Mouse (Mus musculus) brain, embryonic 18.5 days (tissue): ENCODE measurements around the gene Farsa.
"Not testable (repeated sequence)": the region's sequence is repeated elsewhere in the genome, so short reads cannot be mapped to it uniquely, and the experiment has no call there.

Experiments used
- DNase-seq: peaks from one replicate; pipeline ENCODE4 v3.0.0-alpha.2; 2012; ENCODE audit warnings: low read depth, low spot score

Gene Farsa

DNA sequence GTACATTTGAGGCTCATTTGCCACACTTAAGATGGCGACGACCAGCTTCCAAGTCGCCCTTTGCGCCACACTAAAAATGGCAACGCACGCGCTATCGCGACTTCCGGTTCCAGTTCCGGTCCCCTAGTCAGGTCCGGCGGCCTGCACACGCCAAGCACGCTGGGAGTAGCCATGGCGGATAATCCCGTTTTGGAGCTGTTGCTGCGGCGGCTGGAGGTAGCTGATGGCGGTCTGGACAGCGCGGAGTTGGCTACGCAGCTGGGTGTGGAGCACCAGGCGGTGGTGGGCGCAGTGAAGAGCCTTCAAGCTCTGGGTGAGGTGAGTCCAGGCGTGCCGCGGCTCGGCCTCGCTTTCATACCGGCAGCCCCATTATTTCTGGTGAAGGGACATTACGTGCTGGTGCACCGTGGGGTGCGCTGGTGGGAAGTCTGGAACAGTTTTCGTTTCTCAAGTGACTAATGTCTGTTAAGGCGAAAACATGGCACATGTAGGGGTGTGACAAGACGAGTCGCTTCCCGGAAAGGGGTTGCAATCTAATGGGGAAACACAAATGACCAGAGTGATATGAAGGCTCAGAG is at the start of gene Farsa:
Gene Farsa, plus strand, starts transcription at position 126 of the 578 bp plus-strand sequence.
- peak; percentile 80 for DNase-seq

DNA sequence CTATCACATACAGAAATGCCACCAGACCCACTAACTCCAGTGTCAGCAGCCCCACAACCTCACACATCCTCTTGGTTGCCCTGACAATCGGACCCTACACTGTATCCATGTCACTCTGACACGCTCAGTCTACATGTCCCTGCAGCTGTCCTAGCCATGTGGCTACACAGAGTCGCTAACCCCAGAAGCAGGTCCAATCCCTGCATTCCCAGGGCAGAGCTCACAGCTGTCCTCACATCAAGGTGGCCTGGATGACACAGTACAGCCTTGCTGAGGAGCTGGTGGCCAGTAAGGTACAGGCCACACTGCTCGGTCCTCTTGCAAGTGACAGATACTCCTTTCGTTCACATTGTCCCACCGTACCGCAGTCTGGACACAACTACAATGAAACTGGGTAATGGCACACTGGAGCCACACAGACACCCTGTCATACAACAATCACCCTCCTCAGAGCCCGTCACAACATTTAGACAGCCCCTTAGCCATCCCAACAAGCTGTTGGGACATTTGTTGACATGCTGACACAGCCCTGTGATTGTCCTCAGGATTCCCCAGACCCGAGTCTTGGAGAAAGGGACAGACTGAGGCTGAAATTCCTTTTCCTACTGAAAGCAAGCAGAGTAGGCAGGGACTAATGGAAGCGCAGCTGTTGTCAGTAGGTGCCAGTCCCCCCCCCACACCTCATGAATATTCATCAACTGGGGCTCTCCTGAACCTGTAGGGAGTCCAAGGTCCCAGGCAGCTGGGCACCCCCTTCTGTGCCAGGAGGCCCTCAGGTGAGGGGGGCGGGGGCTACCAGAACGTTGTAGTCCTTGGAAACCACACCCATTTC is 47.5 kb upstream of the Farsa start:
- DNase-seq, result no peak

DNA sequence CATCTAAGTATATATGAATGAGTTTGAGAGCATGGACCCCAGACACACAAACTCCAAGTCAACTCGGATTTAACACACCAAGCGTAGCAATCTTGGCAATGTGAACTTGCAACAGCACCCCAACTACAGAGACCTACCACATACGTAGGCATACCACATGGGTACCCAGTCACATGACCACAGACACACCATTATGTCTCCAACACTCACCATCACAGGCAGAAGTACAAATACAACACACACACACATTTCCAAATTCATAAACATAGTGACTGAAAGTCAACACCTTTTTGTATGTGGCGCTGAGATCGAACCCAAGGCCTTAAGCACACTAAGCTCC is 46.9 kb upstream of the Farsa start:
- DNase-seq, result no peak

DNA sequence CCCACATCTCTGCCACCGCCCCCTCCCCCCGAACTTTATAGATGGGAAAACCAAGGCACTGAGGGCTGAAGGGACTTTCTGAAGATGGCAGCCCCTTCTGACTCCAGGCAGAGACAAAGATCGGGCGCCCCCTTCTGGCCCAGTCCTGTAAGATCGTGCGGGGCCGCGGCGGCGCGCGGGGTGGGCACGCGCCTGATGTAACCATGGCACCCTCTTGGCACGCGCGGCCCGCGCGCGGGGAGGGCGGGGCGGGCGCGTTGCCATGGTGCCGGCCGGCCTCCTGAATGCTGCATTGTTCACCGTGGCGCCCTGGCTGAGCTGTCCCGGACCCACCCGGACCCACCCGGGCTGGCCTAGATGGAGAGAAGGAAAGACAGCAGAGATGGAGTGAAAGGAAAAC is 45.9 kb upstream of the Farsa start:
- DNase-seq, result no peak

DNA sequence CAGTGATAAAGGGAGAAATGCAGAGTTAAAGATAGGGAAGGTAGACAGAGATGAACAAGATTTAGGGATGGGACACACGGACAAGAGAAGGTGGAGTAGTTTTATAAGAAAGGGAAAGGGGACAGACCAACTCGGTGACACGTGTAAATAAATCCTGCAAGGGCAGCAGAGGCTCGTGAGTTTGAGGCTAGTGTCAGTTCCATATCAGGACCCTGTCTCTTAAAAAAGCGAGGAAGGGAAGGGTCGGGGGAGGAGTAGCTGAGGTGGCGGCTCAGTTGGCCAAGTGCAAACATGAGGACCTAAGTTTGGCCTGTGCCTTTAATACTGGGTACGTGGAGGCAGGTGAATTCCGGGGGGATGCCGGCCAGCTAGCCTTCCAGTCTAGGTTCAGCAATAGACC is 45.5 kb upstream of the Farsa start:
- DNase-seq, result no peak

DNA sequence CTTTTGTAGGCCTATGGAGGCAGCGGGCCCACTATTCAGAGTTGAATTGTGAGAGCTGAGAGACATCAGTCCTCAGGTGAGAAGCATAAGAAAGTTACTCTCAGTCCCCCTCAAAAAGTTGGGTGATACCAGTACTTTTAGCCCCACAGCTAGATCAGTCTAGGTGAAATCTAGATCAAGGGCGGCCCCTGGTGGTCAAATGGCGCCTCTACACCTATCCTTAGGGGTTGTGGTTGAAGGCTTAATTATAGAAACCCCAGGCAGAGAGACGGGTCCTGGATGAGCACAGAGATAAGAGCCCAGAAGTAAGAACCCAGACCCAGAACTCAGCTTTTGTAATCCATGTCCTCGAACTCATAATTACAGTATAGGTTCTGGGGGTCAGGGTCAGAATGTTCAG is 43.7 kb upstream of the Farsa start:
- DNase-seq, result no peak

DNA sequence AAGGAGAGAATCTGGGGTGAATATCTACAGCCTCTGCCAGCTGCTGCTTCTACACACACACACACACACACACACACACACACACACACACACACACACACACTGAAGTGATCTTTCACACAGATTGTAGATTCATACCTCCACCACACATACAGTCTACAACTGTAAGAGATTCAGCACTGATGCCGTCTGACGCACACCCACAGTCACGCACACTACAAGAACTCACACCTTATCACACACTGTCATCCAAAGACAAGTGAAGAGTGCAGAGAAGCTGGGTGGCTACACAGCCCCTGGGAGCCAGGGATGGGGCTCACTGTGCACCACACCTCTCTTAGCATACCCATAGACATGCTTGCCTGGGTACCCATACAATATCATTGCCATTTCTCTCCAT is 43.0 kb upstream of the Farsa start:
- DNase-seq, result no peak

DNA sequence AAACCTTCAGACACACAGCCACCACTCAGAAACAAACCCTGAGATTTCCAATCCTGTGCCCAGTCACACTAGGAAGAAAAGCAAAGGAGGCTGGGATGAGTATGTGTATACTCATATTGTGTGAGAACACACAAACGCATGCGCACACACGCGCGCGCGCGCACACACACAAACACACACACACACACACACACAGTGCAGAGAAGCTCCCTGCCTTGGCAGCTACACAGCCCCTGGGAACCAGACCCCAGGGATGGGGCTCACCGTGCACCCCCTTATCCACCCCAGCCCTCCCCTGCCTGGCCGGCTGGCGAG is 42.6 kb upstream of the Farsa start:
- DNase-seq, result no peak

DNA sequence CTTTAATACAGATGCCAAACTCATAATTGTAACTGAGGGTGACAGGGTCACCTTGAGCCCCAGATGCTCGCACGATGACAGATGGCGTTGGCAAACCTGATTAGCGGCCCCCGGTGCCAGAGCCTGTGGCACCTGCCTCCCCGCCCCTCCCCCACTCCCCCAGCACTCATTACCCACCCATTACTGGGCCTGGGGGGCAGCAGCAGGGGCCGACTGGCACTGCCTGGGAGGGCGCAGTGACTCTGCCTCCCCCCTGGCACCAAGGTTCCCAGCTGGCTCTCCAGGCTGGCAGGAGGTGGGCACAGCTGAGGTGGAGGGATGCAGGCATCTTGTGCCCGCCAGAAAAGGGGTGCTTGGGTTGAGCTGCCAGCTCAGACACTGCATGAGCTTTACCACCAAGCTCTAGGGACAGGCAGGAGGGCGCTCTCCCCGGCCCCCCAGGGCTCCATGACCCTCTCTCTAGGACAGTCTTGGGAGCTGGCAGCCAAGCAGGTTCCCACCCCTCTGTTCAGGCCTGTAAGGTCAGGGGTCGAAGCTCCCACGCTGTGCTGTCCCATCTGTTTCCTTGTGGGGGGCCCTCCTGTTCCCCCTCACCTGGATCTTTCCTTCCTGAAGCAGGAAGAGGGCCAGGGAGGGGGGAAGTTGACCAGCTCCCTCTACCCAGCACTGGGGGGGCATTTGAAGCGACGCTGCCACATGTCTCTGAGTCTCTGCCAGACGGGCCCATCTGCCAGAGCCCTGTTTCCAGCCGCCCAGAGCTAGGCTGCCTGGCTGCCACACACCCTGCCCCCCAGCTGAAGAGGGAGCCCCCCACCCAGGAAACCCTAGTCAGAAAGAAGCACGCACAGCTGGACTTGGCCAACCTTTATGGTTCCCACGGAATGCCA is 42.0 kb upstream of the Farsa start:
- DNase-seq, result no peak

DNA sequence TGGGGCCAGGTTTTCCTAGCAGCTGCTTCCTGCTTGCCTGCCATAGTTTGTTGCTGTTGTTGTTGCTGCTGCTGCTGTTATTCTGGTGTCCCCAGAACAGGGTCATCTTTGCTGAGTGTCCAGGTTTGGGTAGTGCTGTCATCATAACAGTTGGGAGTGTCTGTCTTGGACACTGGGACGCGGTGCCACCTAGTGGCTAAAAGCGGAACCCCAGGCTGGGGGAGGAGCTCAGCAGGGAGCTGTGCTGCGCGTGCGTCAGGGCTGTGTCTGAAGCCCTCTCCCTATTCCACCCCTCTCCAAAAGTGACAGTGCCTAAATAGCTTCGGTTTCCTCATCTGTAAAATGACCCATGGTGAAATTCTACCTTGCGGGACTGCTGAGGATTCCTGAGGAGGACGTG is 41.2 kb upstream of the Farsa start:
- DNase-seq, result no peak

DNA sequence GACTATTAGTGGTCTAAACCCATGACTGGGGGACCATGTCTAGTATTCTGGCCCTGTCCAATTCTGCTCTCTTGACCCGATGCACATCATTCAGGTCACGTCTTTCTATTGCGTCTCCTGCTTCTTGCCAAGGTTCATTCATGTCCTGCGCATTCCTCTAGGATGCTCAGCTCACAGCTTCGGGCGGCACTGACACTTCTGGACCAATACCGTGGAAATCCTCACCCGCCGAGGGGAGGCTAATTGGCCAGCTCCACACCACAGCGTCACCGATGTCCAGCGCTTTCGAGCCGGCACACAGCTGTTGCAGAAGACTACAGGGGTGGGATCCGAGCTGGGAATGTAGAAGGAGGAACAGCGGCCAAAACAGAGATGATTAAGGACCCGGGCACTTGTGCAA is 40.7 kb upstream of the Farsa start:
- no peak for DNase-seq

DNA sequence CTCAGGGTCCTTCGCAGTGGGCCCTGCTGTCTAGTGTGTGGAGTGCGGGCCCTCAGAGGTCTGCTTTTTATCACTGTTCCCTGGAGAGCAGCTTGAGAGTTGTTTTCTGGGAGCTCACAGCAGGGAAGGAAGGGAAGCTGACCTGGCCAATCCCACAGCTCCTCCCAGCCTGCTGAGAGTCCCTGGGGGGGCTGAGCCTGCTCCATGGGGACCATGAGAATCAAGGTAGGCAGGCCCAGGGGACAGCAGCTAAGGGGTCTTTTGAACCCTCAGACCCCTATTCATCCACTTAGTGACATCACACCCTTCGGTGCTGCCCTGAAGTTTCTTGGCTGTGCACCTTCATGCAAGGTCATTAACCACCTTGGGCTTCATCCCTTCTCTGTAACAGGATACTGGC is 34.1 kb upstream of the Farsa start, which contains the start of gene Dand5:
Gene Dand5, minus strand, starts transcription at position 101 of the 400 bp plus-strand sequence.
- no peak for DNase-seq

DNA sequence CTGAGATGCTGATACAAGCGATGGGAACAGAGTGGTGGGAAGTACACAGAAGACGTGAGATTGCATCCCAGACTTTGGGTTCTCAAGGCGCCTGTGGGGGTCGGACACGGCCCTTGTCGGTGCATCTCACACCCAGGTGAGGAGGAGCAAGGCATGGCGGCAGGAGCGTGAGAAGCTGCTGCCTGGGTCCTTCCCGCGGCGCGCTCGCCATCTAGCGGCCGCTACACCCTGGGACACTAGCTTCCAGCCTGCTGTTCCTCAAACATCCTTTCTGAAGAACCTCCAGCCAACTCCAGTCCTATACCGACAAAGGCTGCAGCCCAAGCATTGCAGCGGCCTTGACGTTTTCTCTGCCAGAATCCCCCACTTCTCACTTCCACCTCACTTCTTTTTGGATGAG is 33.1 kb upstream of the Farsa start:
- no peak for DNase-seq

DNA sequence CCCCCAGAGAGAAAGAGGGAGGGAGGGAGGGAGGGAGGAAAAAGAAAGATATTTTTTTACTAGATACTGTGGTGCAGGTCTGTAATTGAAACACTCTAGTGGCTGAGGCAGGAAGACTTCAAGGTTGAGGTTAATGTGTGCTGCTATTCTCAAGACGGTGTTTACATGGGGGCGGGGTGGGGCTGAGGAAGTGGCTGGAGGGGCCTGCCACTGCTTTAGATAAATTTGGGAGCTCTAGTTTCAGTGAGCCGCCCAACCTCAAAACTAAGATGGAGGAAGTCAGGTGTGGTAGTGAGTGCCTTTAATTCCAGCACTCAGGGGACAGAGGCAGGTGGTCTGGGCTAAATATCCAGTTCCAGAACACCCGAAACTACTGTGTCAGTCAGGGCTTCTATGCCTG is 31.2 kb upstream of the Farsa start:
- DNase-seq, result no peak

DNA sequence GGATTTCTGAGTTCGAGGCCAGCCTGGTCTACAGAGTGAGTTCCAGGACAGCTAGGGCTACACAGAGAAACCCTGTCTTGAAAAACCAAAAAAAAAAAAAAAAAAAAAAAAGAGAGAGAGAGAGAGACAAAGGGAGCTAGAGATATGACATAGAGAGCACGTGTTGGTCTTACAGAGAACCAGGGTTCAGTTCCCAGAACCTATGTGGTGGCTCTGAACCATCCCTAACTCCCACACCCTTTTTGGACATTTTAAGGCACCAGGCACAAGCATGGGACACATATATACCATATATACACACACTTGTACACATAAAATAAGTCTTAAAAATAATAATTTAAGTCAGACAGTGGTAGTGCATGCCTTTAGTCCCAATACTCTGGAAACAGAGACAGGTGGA is 30.3 kb upstream of the Farsa start:
- not testable (repeated sequence) for DNase-seq

DNA sequence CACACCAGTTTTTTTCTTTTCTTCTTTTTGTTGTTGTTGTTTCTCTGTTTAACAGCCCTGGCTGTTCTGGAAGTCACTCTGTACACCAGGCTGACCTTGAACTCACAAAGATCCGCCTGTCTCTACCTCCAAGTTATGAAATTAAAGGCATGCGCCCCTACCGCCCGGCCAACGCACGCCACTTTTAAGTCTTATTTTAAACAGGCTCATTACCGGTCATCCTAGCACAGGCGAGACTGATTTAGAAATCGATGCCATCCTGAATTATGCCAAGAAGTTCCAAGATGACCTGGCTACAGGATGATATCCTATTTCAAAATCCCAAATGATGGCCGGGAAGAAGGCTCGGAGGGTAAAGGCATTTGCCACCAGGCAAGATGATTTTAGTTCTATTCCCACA is 25.3 kb upstream of the Farsa start, which contains the start of gene Gadd45gip1:
Gene Gadd45gip1, plus strand, starts transcription at position 33 of the 400 bp plus-strand sequence.
- DNase-seq, result no peak

DNA sequence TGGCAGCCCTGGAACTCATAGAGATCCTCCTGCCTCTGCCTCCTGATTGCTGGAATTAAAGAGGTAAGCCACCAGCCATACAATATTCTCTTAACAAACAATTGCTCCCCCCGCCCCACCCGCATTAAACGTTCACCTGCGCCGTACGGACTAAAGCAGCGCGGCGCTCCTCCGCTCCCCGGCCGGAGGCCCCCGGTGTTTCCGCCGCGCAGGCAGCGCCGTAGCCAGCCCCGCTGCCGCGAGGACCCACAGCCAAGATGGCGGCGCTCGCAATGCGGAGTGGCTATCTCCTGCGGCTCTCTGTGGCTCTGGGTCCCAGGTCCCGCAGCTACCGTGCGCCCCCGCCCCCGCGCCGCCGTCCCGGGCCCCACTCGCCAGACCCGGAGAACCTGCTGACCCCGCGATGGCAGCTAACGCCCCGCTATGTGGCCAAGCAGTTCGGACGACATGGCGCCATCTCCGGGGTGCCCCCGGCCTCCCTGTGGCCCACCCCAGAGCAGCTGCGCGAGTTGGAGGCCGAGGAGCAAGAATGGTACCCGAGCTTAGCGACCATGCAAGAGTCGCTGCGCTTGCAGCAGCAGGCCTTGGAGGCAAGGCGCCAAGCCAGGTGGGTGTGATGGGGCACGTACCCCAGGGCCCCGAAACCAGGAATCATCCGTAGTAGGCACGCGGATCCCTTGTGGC is 24.6 kb upstream of the Farsa start:
- DNase-seq, result no peak

DNA sequence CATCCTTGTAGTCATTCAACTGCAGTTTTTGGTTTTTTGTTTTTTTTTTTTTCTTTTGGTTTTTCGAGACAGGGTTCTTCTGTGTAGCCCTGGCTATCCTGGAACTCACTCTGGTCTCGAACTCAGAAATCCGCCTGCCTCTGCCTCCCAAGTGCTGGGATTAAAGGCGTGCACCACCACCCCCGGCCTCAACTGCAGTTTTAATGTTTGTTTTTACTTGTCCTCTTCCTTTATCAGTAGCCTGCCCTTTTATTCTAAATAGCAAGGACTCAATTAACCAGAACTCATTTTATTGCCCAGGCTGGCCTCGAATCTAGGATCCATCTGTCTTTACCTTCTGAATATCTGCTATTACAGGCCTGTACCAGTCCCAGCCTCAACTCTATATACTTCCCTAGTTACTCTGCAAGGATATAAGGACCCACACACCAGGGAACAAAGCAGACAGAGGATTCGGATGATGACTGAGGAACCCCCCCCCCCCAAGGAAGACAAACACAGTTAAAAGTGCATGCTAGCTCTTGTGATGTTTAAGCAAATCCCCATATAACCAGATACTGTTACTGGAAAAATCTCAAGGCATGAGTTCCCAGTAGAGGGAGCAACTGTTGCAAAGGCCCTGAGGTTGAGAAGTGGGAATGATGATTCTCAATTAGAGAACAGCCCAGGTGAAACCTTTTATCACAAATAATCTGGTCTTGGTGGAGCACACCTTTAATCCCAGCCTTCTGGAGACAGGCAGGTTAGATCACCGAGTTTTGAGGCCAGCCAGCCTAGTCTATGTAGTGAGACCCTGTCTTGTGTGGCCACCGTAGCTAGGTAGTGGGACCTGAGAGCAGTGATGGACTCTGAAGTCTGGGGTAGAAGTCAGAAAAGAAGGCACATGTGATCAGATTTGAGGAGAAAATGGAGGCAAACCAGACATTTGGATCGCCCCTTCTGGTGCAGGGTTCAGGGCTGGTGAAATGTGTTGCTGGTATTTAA is 23.7 kb upstream of the Farsa start:
- no peak for DNase-seq

DNA sequence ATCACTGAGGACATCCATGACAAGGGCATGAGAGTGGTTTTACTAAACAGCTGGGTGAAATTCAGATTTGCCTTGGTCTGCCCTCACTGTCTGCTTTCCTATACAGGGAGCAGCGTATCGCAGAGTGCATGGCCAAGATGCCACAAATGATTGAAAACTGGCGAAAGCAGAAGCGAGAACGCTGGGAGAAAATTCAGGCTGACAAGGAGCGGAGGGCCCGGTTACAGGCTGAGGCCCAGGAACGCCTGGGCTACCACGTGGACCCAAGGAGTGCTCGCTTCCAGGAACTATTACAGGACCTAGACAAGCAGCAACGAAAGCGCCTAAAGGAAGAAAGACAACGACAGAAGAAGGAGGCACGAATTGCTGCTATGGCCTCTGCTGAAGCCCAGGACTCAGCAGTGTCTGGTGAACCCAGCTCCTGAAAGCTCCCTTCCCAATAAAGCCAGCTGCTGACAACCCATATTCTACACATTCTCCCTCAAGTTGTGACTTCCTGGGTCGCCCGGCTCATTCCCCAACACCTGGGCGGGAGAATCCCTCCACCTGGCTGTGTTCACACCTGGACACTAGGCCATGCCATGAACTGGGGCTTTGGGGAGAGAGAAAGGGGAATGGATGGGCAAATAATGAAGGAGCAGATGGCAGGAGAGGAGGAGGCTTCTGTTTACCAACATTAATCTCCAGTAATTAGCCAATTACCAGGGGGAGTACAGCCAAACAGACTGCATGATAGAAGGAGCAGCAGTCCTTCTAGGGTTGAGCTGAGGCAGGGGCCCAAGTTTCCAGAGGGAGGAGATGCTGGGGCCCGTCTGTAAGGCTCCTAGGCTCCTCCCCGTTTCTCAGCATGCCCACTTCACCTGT is 22.6 kb upstream of the Farsa start:
- no peak for DNase-seq
